In the genomic region with DNA sequence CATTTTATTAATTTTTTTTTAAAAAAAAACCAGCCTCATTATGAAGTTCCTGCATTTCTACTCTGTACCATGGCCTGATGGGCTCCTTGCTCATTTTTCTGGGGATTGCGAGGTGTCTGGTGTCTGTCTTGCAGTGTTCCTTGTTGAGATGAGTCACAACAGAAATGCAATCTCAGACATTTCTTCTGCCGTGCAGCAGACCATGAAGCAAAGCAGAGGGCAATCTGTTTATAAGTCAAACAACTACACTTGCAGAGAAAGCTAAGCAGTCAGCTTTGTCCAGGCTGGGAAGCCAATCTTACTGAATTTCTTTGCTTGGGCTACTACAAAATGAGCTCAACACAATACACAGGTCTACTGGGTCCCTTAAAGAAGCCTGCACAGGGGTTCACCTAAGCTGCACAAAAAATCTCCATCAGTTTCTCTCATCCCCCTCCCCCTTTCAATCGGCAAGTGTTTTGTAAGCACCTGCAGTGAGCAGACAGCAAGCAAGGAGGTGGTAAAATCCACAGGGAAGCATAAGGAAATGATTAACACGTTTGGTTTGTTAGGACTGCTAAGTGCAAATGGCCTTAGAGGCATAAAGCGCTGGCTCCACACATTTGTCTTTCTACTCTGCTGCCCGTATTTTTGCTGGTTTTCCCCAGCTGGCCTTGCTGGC, we compare ENCODE assay signal across 14 mouse cellular contexts.
A peak's percentile ranks its signal among the peaks of the same experiment; 100 is the strongest.
DNase-seq lines count a peak whose midpoint lies in the region; ATAC-seq and TF ChIP-seq lines count a peak whose summit lies in the region.
"Had no signal": no experiment of that assay in that cellular context is flagged by ENCODE, and none has a peak within 500 bp of the region (broad histone marks: within the 10 kb centered on the region; RNA-seq: fewer than 3 reads in every experiment).

No protein-coding gene starts in this region.

- no peak overlapping the region for H3K9ac ChIP-seq in limb, embryonic 14.5 days (ENCODE audit: low read depth, low read length, severe bottlenecking)
- H3K9ac ChIP-seq: limb, embryonic 15.5 days; lung, embryonic 15.5 days had no signal

- 0 out of 2 replicates have a peak, but pooled peaks cover 5% of the 10 kb centered on the region for H3K4me1 ChIP-seq in limb, embryonic 14.5 days (ENCODE audit: control insufficient read depth, insufficient read depth, low read length)
- H3K4me1 ChIP-seq: limb, embryonic 15.5 days; lung, embryonic 15.5 days had no signal

- no peaks in the 10 kb centered on the region for H3K27me3 ChIP-seq in limb, embryonic 14.5 days (ENCODE audit: control insufficient read depth, insufficient read depth, low read length)
- H3K27me3 ChIP-seq: limb, embryonic 15.5 days; lung, embryonic 15.5 days had no signal

- no peaks in the 10 kb centered on the region for H3K9me3 ChIP-seq in limb, embryonic 14.5 days (ENCODE audit: control insufficient read depth, low read length)
- H3K9me3 ChIP-seq: limb, embryonic 15.5 days; lung, embryonic 15.5 days had no signal

- DNase-seq in 3T3-L1 (ENCODE audit: low read depth, low spot score) = peak; percentile 58
- DNase-seq in Muller cell, postnatal 12 days (ENCODE audit: inconsistent ontology term) = peak; percentile 33
- DNase-seq in kidney, adult 11 months = peak; percentile 17
- peak; percentile 20 for DNase-seq in limb, embryonic 14.5 days (ENCODE audit: low spot score)
- no peak for DNase-seq in layer of hippocampus, adult 18-20 months (ENCODE audit: low spot score in 2 of 2)
- no peak for DNase-seq in left cerebral cortex, adult 11 months (ENCODE audit: low spot score)
- DNase-seq in left cerebral cortex, postnatal 4 days = no peak
- DNase-seq: cerebellum, postnatal 36 days; heart, adult 2 months; thymus, adult 18-20 months had no signal

- no peak overlapping the region for H3K4me3 ChIP-seq in limb, embryonic 14.5 days (replicated peaks; ENCODE audit: low read length)
- H3K4me3 ChIP-seq: erythroblast, embryonic 14.5 days; heart, adult 2 months; layer of hippocampus, adult 2 months; limb, embryonic 15.5 days; lung, embryonic 15.5 days had no signal

- H3K27ac ChIP-seq in limb, embryonic 14.5 days (replicated peaks; ENCODE audit: low read depth, low read length) = no peak overlapping the region
- H3K27ac ChIP-seq: heart, adult 2 months; layer of hippocampus, adult 2 months; limb, embryonic 15.5 days; lung, embryonic 15.5 days had no signal

- TF ChIP-seq POLR2A in limb, embryonic 14.5 days (IDR thresholded peaks at IDR 0.05; ENCODE audit: borderline replicate concordance, extremely low read depth, insufficient read depth, insufficient read length) = no peak

- 13% methylated on average over 6 of the region's 6 CpGs for WGBS in limb, embryonic 14.5 days

- intact Hi-C loops in left cerebral cortex, postnatal 4 days (cut with DNase I) = no loop called here

- H3K4me2 ChIP-seq in limb, embryonic 14.5 days (replicated peaks; ENCODE audit: low read depth, low read length, severe bottlenecking) = 0 out of 2 replicates have a peak overlapping the region, but pooled peaks have one; percentile 4
- H3K4me2 ChIP-seq: limb, embryonic 15.5 days; lung, embryonic 15.5 days had no signal

- no peaks in the 10 kb centered on the region for H3K36me3 ChIP-seq in limb, embryonic 14.5 days (ENCODE audit: control insufficient read depth, insufficient read depth, low read length)
- H3K36me3 ChIP-seq: limb, embryonic 15.5 days; lung, embryonic 15.5 days had no signal

- no peak for ATAC-seq in limb, embryonic 14.5 days (ENCODE audit: low FRiP score, low read depth)

Comparison
In these comparisons a context has a peak if more than half of its experiments do, and no peak if none do; other contexts are left out.
1. DNase-seq: peak in 3T3-L1 (single experiment), Muller cell, postnatal 12 days (single experiment), kidney, adult 11 months (single experiment) and limb, embryonic 14.5 days (single experiment); none in layer of hippocampus, adult 18-20 months (0 of 2), left cerebral cortex, adult 11 months (single experiment) and left cerebral cortex, postnatal 4 days (single experiment).